Mouse (Mus musculus): ENCODE measurements around the gene Gm21974. TPM values are rescaled to one million over a fixed set of nuclear protein-coding genes. Genes with fewer than 3 reads are reported as not detected.
"Not testable (repeated sequence)": the region's sequence is repeated elsewhere in the genome, so short reads cannot be mapped to it uniquely, and the experiment has no call there.

Gm21974 gene
- polyA plus RNA-seq, 1 experiment from 2014 or later, result not detected

DNA sequence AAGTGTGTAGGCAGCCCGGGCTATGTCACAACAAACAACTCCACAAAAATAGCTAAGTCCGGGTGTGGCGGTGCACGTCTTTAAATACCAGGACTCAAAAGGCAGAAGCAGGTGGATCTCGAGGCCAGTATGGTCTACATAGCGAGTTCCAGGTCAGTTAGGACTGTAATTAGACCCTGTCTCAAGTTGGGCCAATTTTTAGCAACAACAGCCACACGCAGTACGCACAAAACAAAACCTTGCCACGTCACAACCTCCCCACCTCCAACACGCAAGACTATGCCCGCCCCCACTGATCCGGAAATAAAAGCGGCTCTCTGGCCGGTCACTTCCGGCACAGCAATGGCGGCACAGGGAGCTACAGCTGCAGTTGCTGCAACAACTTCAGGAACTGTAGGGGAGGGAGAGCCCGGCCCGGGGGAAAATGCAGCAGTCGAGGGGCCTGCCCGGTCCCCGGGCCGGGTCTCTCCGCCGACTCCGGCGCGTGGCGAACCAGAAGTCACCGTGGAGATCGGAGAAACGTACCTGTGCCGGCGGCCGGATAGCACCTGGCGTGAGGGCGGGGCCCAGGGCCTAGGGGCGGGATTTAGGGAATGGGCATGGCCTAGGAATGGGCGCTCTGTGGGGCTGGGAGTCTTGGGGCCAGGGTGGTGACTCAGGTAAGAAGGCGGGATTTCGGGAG lies 17.1 kb upstream of the Gm21974 start, which contains the start of gene Kat8:
Kat8 (plus strand) TSS at position 327 of the 682 bp plus-strand sequence.
- peak within 1 kb of the TSS; percentile 86 for H3K9ac ChIP-seq
- no peaks in the 10 kb centered on the region for H3K27me3 ChIP-seq
- 1% methylated on average over 40 of the region's 40 CpGs for WGBS
- no peaks in the 10 kb centered on the region for H3K9me3 ChIP-seq (replicated peaks)
- peak; percentile 95 for ATAC-seq (ENCODE audit: low FRiP score)
- peak within 1 kb of the TSS; percentile 98 for H3K4me3 ChIP-seq
- H3K27ac ChIP-seq, result peak within 1 kb of the TSS; percentile 81
- H3K4me1 ChIP-seq, result peaks cover 9% of the 10 kb centered on the region
- H3K4me2 ChIP-seq (replicated peaks), result peak within 1 kb of the TSS; percentile 63
- peaks cover 41% of the 10 kb centered on the region for H3K36me3 ChIP-seq

- WGBS, result 94% methylated on average over 4 of the region's 4 CpGs
- H3K4me2 ChIP-seq (replicated peaks), result no peak overlapping the region
- no peak overlapping the region for H3K27ac ChIP-seq
- H3K9me3 ChIP-seq (replicated peaks), result no peaks in the 10 kb centered on the region
- no peak overlapping the region for H3K9ac ChIP-seq
- H3K4me1 ChIP-seq, result peaks cover 19% of the 10 kb centered on the region
- ATAC-seq (ENCODE audit: low FRiP score), result no peak
- peaks cover 42% of the 10 kb centered on the region for H3K36me3 ChIP-seq
- H3K4me3 ChIP-seq, result no peak overlapping the region
- H3K27me3 ChIP-seq, result no peaks in the 10 kb centered on the region
Observed at GRCm38 (mm10) chr7:127908656-127909055, 13.4 kb upstream of the Gm21974 start.

- WGBS, result 95% methylated on average over 12 of the region's 12 CpGs
- H3K4me3 ChIP-seq, result no peak overlapping the region
- H3K27me3 ChIP-seq, result no peaks in the 10 kb centered on the region
- peaks cover 42% of the 10 kb centered on the region for H3K36me3 ChIP-seq
- no peak overlapping the region for H3K27ac ChIP-seq
- no peaks in the 10 kb centered on the region for H3K9me3 ChIP-seq (replicated peaks)
- no peak for ATAC-seq (ENCODE audit: low FRiP score)
- no peak overlapping the region for H3K4me2 ChIP-seq (replicated peaks)
- H3K4me1 ChIP-seq, result peaks cover 15% of the 10 kb centered on the region
- H3K9ac ChIP-seq, result no peak overlapping the region
Observed at GRCm38 (mm10) chr7:127907939-127908338, 12.7 kb upstream of the Gm21974 start.

GRCm38 (mm10) chr7:127903971-127904796 lies 8.9 kb upstream of the Gm21974 start, which contains the start of gene Bckdk:
TSS of gene Bckdk (plus strand) at chr7:127904082.
- Histone ChIP-seq H3K4me2 (replicated peaks) (peak within 1 kb of the TSS; percentile 84), H3K9ac (peak within 1 kb of the TSS; percentile 80), H3K4me1 (peaks cover 10% of the 10 kb centered on the region), H3K27me3 (no peaks in the 10 kb centered on the region), H3K36me3 (peaks cover 38% of the 10 kb centered on the region), H3K4me3 (peak within 1 kb of the TSS; percentile 56), H3K9me3 (replicated peaks) (no peaks in the 10 kb centered on the region), H3K27ac (peak within 1 kb of the TSS; percentile 70)
- 9% methylated on average over 38 of the region's 38 CpGs for WGBS
- ATAC-seq (ENCODE audit: low FRiP score), result peak; percentile 91

DNA sequence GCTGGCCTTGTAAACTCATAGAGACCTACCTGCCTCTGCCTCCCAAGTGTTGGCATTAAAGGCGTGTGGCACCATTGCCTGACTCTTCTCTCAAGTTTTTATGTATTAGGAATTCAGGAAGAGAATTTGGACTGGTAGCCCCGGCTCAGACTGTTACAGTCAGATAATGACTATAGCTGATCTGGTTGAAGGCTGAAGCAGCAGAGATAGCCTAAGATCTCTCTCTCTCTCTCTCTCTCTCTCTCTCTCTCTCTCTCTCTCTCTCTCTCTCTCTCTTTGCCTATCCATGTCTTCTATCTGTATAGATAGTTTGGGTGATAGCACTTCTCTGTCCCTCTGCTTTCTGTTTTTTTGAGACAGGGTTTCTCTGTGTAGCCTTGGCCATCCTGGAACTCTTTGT lies 6.5 kb upstream of the Gm21974 start:
- 90% methylated on average over 2 of the region's 2 CpGs for WGBS
- H3K9me3 ChIP-seq (replicated peaks), result no peaks in the 10 kb centered on the region

DNA sequence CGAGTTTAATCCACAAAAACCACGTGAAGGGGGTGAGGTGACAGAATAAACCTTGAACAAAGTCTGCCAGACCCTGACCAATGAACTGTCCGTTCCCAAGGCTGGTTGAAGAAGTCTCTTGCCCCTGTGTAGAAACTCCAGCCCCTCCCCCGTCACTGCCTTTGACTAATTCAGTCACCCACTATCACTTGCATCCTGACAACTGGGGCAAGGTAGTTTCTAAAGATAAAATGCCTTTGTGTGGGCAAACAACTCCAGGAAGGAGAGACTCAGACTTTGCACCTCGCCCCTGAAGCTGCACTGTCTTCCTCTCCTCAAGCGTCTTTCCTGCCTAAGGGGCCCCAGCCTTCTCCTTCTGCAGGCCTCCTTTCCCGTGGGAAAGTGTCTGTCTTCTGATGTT lies 4.7 kb upstream of the Gm21974 start:
- H3K27me3 ChIP-seq, result no peaks in the 10 kb centered on the region
- H3K9ac ChIP-seq, result peak overlapping the region; percentile 38
- no peak overlapping the region for H3K27ac ChIP-seq
- peaks cover 9% of the 10 kb centered on the region for H3K4me1 ChIP-seq
- H3K36me3 ChIP-seq, result no peaks in the 10 kb centered on the region
- H3K4me3 ChIP-seq, result no peak overlapping the region
- 54% methylated on average over 7 of the region's 7 CpGs for WGBS
- no peak for ATAC-seq (ENCODE audit: low FRiP score)
- H3K9me3 ChIP-seq (replicated peaks), result no peaks in the 10 kb centered on the region
- H3K4me2 ChIP-seq (replicated peaks), result no peak overlapping the region

More for the DNA sequence above, 6.5 kb upstream of the Gm21974 start:
- Histone ChIP-seq H3K4me1 (peaks cover 10% of the 10 kb centered on the region), H3K27ac (no peak overlapping the region), H3K36me3 (peaks cover 14% of the 10 kb centered on the region), H3K27me3 (no peaks in the 10 kb centered on the region), H3K4me3 (no peak overlapping the region), H3K9ac (no peak overlapping the region), H3K4me2 (replicated peaks) (no peak overlapping the region)
- ATAC-seq (ENCODE audit: low FRiP score), result no peak

GRCm38 (mm10) chr7:127898179-127898956 lies 3.1 kb upstream of the Gm21974 start:
- WGBS, result 39% methylated on average over 10 of the region's 10 CpGs
- Histone ChIP-seq H3K27me3 (no peaks in the 10 kb centered on the region), H3K4me3 (no peak overlapping the region), H3K9ac (no peak overlapping the region), H3K4me1 (peaks cover 8% of the 10 kb centered on the region), H3K27ac (no peak overlapping the region), H3K4me2 (replicated peaks) (no peak overlapping the region), H3K36me3 (0 out of 2 replicates have a peak, but pooled peaks cover under 1% of the 10 kb centered on the region), H3K9me3 (replicated peaks) (no peaks in the 10 kb centered on the region)
- ATAC-seq (ENCODE audit: low FRiP score), result no peak

GRCm38 (mm10) chr7:127897542-127897941 lies 2.3 kb upstream of the Gm21974 start:
- no peak overlapping the region for H3K4me2 ChIP-seq (replicated peaks)
- 89% methylated on average over 7 of the region's 7 CpGs for WGBS
- no peaks in the 10 kb centered on the region for H3K27me3 ChIP-seq
- H3K4me3 ChIP-seq, result no peak overlapping the region
- H3K36me3 ChIP-seq, result peaks cover 8% of the 10 kb centered on the region; the same call in 1 of the 2 replicates
- H3K9ac ChIP-seq, result no peak overlapping the region
- H3K9me3 ChIP-seq (replicated peaks), result no peaks in the 10 kb centered on the region
- H3K27ac ChIP-seq, result no peak overlapping the region
- H3K4me1 ChIP-seq, result peaks cover 8% of the 10 kb centered on the region
- ATAC-seq (ENCODE audit: low FRiP score), result no peak

DNA sequence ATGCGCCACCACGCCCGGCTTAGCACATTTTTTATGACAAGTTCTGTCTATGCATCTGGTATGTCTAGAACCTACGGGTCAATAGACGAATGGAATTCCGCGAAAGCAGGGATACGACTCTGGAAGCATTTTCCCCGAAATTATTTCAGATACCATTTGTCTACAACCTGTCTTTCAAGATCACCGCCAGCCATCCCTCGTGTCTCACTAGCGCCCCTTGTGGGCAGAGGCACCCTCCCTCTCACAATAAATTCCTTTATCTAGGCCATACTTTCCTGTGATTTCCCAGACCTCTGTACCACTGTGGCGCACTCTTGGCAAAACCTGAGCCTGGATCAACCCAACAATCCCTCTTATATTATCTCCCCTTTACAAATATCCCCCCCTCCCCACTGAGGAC lies 1.1 kb upstream of the Gm21974 start:
- Histone ChIP-seq H3K27ac (no peak overlapping the region), H3K27me3 (no peaks in the 10 kb centered on the region), H3K4me1 (peaks cover 8% of the 10 kb centered on the region), H3K9ac (no peak overlapping the region), H3K36me3 (peaks cover 8% of the 10 kb centered on the region; the same call in 1 of the 2 replicates), H3K4me2 (replicated peaks) (no peak overlapping the region), H3K9me3 (replicated peaks) (no peaks in the 10 kb centered on the region), H3K4me3 (no peak overlapping the region)
- ATAC-seq (ENCODE audit: low FRiP score), result no peak
- WGBS, result 61% methylated on average over 13 of the region's 13 CpGs

GRCm38 (mm10) chr7:127895891-127896290 lies 637 bp upstream of the Gm21974 start:
- peak overlapping the region; percentile 79 for H3K4me2 ChIP-seq (replicated peaks)
- not testable (repeated sequence) for H3K4me1 ChIP-seq; H3K27ac ChIP-seq; H3K4me3 ChIP-seq; H3K9ac ChIP-seq; H3K27me3 ChIP-seq; H3K9me3 ChIP-seq (replicated peaks)
- peak; percentile 15 for ATAC-seq (ENCODE audit: low FRiP score)
- H3K36me3 ChIP-seq, result peaks cover 11% of the 10 kb centered on the region; the same call in 1 of the 2 replicates
- WGBS, result 71% methylated on average over 7 of the region's 7 CpGs

DNA sequence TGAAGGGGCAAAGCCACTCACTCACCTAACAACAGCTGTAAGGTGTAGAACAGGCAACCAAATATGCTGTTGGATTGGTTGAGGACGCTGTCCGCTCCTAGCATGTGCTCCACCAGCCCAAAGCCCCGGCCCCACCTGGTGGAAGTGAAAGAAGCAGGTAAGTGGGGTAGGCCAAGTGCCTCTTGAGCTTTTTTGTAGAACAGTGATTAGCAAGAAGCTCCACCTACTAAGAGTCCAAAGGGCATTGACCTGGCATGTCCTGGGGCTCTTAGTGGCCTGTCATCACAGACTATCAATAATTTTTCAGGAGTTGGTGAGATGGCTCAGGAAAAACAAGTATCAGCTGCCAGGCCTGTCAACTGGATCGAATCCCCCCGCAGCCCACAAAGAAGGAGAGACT lies 774 bp downstream of the Gm21974 start:
- ATAC-seq (ENCODE audit: low FRiP score), result no peak
- Histone ChIP-seq H3K4me1 (peaks cover 8% of the 10 kb centered on the region), H3K27ac (no peak overlapping the region), H3K4me2 (replicated peaks) (peak overlapping the region; percentile 79), H3K9ac (no peak overlapping the region), H3K36me3 (peaks cover 25% of the 10 kb centered on the region), H3K4me3 (peak overlapping the region; percentile 58), H3K9me3 (replicated peaks) (no peaks in the 10 kb centered on the region), H3K27me3 (no peaks in the 10 kb centered on the region)
- 86% methylated on average over 5 of the region's 5 CpGs for WGBS

GRCm38 (mm10) chr7:127890798-127891197 lies 4.5 kb downstream of the Gm21974 start, which contains the start of gene Prss53:
TSS of gene Prss53 (minus strand) at chr7:127890970.
- 30% methylated on average over 4 of the region's 4 CpGs for WGBS
- peaks cover 8% of the 10 kb centered on the region for H3K4me1 ChIP-seq
- ATAC-seq (ENCODE audit: low FRiP score), result no peak
- H3K27me3 ChIP-seq, result no peaks in the 10 kb centered on the region
- peaks cover 62% of the 10 kb centered on the region for H3K36me3 ChIP-seq
- no peak within 1 kb of the TSS for H3K4me3 ChIP-seq
- no peak within 1 kb of the TSS for H3K27ac ChIP-seq
- H3K9me3 ChIP-seq (replicated peaks), result no peaks in the 10 kb centered on the region
- no peak within 1 kb of the TSS for H3K9ac ChIP-seq
- no peak within 1 kb of the TSS for H3K4me2 ChIP-seq (replicated peaks)

Data from hindbrain, embryonic 12.5 days (tissue).